8 mouse cellular contexts compared by ENCODE assay signal in genomic region chr7:122288605-122289242, GRCm38 (mm10). TPM values are rescaled to one million over a fixed set of nuclear protein-coding genes. Genes with fewer than 3 reads are reported as not detected.
DNase-seq lines count a peak whose midpoint lies in the region.

TSS of gene Prkcb (plus strand) at chr7:122288751.

- intact Hi-C loops in left cerebral cortex, postnatal 4 days (cut with DNase I), result loop anchor here (2.0 to 10.0 kb wide), 2 partner anchors 90 to 536 kb away; no protein-coding TSS in a partner anchor

- peak within 1 kb of the TSS; percentile 75 for H3K4me3 ChIP-seq in midbrain, embryonic 10.5 days

- H3K36me3 ChIP-seq in midbrain, embryonic 10.5 days, result no peaks in the 10 kb centered on the region

- 4% methylated on average over 33 of the region's 42 CpGs for WGBS in midbrain, embryonic 10.5 days

- H3K4me1 ChIP-seq in midbrain, embryonic 10.5 days, result peaks cover 22% of the 10 kb centered on the region

- H3K9me3 ChIP-seq in midbrain, embryonic 10.5 days (replicated peaks), result no peaks in the 10 kb centered on the region

- peak; percentile 72 for DNase-seq in adrenal gland, postnatal 10 days
- DNase-seq in embryo, embryonic 9.5 days (ENCODE audit: extremely low spot score), result peak; percentile 78
- DNase-seq in heart, adult 11 months, result peak; percentile 95
- peak; percentile 4 for DNase-seq in kidney, adult 11 months
- DNase-seq in left cerebral cortex, postnatal 4 days, result peak; percentile 84
- DNase-seq in midbrain, embryonic 10.5 days (ENCODE audit: low spot score), result peak; percentile 80
- DNase-seq in right cerebral cortex, postnatal 36 days (ENCODE audit: low spot score in 2 of 2), result peak; percentile 85 to 86
- DNase-seq in urinary bladder, postnatal 36 days (ENCODE audit: low spot score in 2 of 2), result peak; percentile 23 to 33

- peaks cover 52% of the 10 kb centered on the region for H3K27me3 ChIP-seq in midbrain, embryonic 10.5 days (ENCODE audit: low read depth, poor library complexity, severe bottlenecking)

- H3K27ac ChIP-seq in midbrain, embryonic 10.5 days (replicated peaks), result peak within 1 kb of the TSS; percentile 61

RNA-seq across cellular contexts. Expression of gene Prkcb, which starts in this region (rescaled TPM):
- total RNA-seq in adrenal gland, postnatal 10 days (2021), result 10 to 100 TPM; 13.4 to 13.5 TPM
- 100 to 1,000 TPM; 365 to 390 TPM for total RNA-seq in left cerebral cortex, postnatal 4 days (2021)
- 5.7 and 9.7 TPM in 2 replicates for polyA plus RNA-seq in midbrain, embryonic 10.5 days (2016; fragmentation: Nextera tagmentation; extraction: Ambion mirVana)

Comparison
In these comparisons a context has a peak if more than half of its experiments do, and no peak if none do; other contexts are left out.
1. Peak in every context shown above with its lines: DNase-seq, H3K4me3 ChIP-seq and H3K27ac ChIP-seq.
2. RNA of gene Prkcb (total RNA-seq): 365 to 390 TPM in left cerebral cortex, postnatal 4 days; 13.4 to 13.5 TPM in adrenal gland, postnatal 10 days; every median in the first group is over 10 times any median in the second.
3. DNase-seq: peak in every context shown above with its lines; median percentile 95 in heart, adult 11 months; 86 in right cerebral cortex, postnatal 36 days; 84 in left cerebral cortex, postnatal 4 days; 80 in midbrain, embryonic 10.5 days; 78 in embryo, embryonic 9.5 days; 72 in adrenal gland, postnatal 10 days; 28 in urinary bladder, postnatal 36 days; 4 in kidney, adult 11 months.